Mouse (Mus musculus) layer of hippocampus, postnatal 14 days (tissue): ENCODE measurements around the gene Drd4. TPM values are rescaled to one million over a fixed set of nuclear protein-coding genes. Genes with fewer than 3 reads are reported as not detected.

Source experiments
- DNase-seq, 2 experiments: peaks; one replicate each; pipeline ENCODE4 v3.0.0; 2021 to 2022; ENCODE audit warnings: low spot score in 2 of 2, mixed read lengths in 1 of 2
- total RNA-seq, 2 experiments: library from RNA; stranded (reverse); gene quantifications; 2 replicates each; pipeline ENCODE4 v1.2.3; 2021

Drd4 gene
- total RNA-seq, 2 experiments from 2014 or later, result 0.31 to 0.32 TPM

GRCm38 (mm10) chr7:141292583-141293388, 980 bp downstream of the Drd4 start:
- DNase-seq, result no peak

GRCm38 (mm10) chr7:141293852-141294471, 2.2 kb downstream of the Drd4 start:
- DNase-seq, result no peak

GRCm38 (mm10) chr7:141294479-141294878, 2.7 kb downstream of the Drd4 start:
- no peak for DNase-seq

DNA sequence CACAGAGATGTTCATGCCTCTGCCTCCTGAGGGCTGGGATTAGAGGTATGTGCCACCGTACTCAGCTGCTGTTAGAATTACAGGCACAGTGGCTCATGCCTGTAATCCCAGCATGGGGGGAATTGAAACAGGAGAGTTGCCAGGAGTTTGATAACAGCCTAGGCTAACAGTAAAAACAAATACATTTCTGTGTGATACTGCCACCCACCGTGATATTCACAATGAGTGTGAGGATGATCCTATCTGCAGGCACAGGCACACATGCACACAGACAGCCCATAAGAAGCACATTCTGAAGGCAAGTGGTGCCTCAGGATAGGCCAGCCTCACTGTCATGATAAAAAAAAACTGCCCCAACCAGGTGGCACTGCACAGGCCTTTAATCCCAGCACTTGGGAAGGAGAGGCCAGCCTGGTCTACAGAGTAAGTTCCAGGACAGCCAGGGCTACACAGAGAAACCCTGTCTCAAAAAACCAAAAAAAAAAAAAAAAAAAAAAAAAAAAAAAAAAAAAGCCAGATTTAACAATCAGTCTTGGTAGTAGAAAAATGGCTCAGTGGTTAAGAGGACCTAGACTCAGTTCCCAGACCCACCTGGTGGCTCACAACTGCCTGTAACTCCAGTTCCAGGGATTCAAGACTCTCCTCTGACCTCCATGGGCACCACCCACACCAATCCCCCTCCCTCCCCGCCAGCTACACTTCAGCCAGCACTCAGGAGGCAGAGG, 6.3 kb downstream of the Drd4 start:
- no peak for DNase-seq

DNA sequence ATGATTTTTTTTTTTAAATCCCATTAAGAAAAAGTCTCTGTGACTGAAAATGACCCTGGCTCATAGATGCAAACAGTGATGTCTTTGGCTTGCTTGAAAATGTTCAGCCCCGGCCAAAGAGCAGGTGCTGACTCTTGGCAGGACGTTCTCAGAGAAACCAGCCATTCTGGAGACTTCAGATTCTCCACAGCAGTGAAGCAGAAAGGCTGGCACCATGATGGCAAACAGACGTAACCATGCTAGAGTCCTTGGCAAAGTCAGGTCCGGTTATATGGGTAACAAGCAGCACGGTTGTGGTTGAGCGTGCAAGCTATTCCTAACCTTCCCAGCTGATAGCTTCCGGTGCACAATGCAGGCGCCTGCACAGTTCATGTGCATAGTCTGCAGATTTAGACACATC, 7.4 kb downstream of the Drd4 start:
- peak in 1 of 2 experiments; percentile 61 for DNase-seq

DNA sequence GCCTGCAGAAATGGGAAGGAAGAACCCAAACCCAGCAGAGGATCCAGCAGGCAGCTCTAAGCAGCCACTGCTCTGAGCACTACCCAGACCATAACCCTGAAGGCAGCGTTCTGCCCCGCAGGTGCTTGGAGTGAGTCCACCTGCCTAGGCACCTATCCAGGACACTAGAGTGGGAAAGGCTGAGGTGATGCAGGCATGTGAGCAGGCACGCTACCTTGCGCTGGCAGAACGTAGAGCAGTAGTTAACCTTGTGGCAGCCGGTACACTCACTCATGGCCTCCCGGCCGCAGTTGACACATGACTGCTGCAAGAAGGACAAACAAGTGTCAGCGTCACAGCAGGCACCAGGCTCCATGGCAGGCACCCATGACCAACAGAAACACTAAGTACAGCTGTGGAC, 9.6 kb downstream of the Drd4 start:
- no peak for DNase-seq

DNA sequence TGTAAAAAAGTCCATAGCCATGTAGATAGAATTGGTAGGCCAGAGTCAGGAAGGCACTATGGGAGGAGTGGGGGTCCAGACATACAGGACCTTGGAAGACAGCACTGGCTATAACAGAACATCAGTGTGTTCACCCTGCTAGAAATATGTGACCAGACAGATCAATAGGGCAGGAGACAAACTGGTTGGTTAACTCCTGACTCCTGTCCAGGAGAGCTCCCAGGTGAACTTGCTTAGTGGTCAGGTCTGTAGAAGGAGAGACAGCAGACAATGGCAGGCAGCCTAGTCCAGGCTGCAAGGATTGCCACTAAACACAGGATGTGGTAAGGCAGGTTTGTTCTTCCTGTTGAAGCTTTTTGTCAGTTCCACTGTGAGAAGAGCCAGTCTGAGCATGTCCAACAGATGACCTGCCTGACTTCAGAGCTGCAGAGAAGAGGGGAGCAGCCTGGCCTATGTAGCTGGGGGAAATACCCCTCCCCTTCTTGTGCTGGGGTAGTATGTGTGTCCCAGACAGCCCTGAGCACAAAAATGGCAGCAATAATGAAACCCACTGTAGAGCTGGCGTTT, 11.0 kb downstream of the Drd4 start:
- DNase-seq, result no peak

- no peak for DNase-seq
Observed at GRCm38 (mm10) chr7:141304537-141304936, 12.7 kb downstream of the Drd4 start.

- DNase-seq, result no peak
Observed at GRCm38 (mm10) chr7:141314416-141314815, 22.6 kb downstream of the Drd4 start.

DNA sequence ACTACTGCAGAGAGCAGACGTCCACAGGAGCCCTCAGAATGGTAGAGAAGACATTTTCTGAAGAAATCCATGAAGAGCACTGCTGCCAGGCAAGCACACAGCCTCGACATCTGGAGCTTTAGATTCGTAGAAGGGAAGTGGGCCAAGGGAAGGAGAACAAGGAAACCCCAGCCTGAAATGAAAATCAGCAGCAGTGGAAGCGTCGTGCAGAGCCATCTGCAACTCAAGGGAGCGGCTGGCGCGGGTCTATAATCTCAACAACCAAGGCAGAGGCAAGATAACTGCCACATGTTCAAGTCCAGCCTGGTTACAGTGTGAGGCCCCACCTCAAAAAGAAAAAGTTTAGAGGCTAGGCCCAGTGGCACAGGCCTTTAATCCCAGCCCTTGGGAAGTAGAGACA, 23.3 kb downstream of the Drd4 start:
- no peak for DNase-seq

- no peak for DNase-seq
Observed at GRCm38 (mm10) chr7:141315974-141316373, 24.2 kb downstream of the Drd4 start.

- no peak for DNase-seq
Observed at GRCm38 (mm10) chr7:141317619-141318132, 25.9 kb downstream of the Drd4 start.

- DNase-seq, result no peak
Observed at GRCm38 (mm10) chr7:141319446-141319845, 27.6 kb downstream of the Drd4 start.

- DNase-seq, result no peak
Observed at GRCm38 (mm10) chr7:141324686-141325085, 32.9 kb downstream of the Drd4 start.

DNA sequence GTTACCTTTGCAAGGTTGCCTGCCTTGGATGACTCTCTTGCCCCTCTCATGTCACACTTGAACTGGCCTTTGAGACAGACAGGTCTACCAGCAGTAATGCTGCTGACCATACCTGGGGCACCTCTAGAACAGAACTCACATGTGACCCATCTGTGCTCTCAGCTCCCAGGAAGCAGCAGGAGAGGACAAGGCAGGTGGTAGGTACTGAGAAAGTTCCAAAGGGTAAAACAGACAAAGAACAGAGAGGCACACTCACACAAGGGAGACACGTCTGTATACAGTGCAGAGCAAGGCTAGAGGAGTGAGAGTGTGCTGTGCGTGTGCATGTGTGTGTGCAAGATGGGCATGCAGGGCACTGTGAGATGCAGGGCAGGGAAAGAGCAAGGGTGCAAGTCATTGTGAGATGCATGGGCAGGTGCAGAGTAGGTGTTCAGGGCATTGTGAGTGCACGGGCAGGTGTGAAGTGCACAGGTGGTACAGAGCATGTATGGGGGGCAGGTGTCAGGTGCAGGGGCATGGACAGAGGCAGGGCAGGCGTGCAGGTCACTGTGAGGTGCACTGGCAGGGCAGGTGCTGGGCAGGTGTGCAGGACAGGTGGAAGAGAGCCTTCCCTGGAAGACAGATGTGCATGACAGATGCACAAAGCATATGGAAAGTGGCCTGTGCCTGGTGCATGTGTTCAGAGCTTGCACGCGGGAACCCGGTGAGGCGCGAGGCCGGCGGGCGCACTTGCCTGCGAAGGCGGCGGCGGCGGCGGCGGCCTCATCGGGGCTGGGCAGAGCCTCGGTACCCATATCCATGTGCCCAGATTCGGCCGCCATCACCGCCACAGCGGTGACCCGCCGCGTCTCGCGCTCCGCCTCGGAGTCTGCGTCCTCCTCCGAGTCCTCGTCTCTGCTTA, 35.0 kb downstream of the Drd4 start:
- DNase-seq, result peak in 1 of 2 experiments; percentile 39

- DNase-seq, result peak; percentile 100
Observed at GRCm38 (mm10) chr7:141327469-141328372, 35.9 kb downstream of the Drd4 start, which contains the start of the genes Deaf1 and Tmem80. Gene Deaf1, minus strand, starts transcription at chr7:141327690. Gene Tmem80, plus strand, starts transcription at chr7:141327739.

DNA sequence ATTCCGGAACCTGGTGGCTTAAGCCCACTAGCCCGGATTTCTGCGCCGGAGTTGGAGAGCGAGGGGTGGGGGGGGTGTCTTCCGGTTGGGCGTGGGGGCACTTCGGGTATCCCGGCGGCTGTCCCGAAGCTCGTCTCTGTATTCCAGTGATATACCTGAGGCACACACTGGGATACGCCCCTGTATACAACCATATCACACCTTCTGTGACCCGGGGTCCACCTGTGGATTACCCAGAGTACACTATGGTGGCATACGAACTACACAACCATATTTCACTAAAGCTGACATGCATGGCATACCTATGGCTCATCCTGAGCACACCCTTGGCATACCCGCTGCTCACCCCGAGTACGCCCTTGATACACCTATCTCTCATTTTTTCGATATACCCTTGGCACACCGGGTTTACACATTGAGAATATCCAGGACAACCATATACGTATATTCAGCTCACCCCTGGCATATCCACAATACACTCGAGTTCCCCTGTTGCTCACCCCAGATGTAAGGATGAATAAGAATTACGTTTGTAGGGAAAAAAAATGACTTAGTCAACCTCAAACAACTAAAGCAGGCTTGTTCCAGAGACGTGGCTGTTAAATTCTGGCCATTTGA, 36.7 kb downstream of the Drd4 start:
- DNase-seq, result no peak

- no peak for DNase-seq
Observed at GRCm38 (mm10) chr7:141330706-141331105, 38.9 kb downstream of the Drd4 start.

DNA sequence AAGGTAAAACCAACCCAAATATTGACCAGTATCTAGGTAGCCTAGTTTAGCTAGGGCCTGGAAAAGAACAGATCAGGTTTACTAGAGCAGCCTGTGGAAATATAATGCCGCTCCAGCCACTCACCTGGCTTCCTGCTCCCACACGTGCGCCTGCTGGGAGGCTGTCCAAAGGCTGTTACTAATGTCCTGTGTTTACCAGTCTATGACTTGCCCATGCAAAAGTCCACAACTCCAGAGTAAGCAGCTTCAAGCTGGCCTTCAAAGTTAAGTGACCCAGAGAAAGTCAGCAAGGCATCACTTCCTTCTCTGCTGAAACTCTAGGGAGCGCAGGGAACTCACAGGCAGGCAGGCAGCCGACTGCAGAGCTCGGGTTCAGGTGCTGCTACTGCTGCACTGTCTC, 40.2 kb downstream of the Drd4 start:
- no peak for DNase-seq
